Mouse (Mus musculus): ENCODE results near the gene Tax1bp3.

Tax1bp3 gene

DNA sequence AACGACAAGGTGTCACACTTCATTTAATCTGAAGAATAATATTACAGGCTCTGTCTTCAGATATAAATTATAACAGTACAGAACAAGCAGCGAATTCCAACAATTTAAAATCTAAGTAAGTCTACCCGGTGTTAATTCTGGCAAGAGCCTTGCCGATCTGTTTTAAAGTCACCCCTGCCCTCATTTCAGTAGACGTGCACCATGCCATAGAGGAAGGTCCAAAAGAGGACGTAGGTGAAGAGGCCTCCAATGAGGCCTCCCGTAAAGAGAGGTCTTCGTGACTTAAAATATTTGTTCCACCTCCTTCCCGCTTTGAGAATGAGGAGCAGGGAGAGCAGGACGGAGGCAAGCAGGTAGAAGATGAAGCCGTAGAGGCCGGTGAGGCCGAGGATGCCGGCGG, 697 bp upstream of the Tax1bp3 start:
- in situ Hi-C loops (cut with MboI) = no loop called here

- in situ Hi-C loops (cut with MboI) = no loop called here
These were observed 609 bp downstream of the Tax1bp3 start for GRCm38 (mm10) chr11:73177509-73177875.

- in situ Hi-C loops (cut with MboI) = no loop called here
These were observed 1.0 kb downstream of the Tax1bp3 start for GRCm38 (mm10) chr11:73177895-73178294.

- in situ Hi-C loops (cut with MboI) = no loop called here
These were observed 9.2 kb downstream of the Tax1bp3 start for GRCm38 (mm10) chr11:73185872-73186615.

GRCm38 (mm10) chr11:73187231-73187630, 10.3 kb downstream of the Tax1bp3 start:
- in situ Hi-C loops (cut with MboI) = no loop called here

- in situ Hi-C loops (cut with MboI) = no loop called here
These were observed 16.2 kb downstream of the Tax1bp3 start for GRCm38 (mm10) chr11:73193047-73193446.

GRCm38 (mm10) chr11:73194444-73194843, 17.6 kb downstream of the Tax1bp3 start:
- in situ Hi-C loops (cut with MboI) = no loop called here

DNA sequence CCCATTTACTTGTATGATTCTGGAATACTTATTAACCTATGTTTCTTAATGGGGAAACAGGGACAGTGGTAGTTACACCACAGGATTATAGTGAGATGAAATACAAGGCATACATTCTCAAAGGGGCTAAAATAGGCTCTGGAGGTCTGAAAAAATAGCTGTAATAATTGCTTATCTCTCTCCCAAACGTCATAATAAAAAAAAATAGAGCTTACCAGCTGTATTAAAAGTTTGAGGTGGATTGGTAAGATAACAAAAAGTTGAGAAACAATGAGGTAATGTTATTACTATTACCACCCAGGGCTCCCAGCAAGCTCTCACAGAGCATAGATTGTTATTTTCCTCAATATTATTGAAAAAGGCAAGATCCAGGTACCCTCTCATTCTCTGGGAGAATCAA, 21.3 kb downstream of the Tax1bp3 start:
- in situ Hi-C loops (cut with MboI) = no loop called here

- in situ Hi-C loops (cut with MboI) = no loop called here
These were observed 21.8 kb downstream of the Tax1bp3 start, which contains the start of gene Ctns for GRCm38 (mm10) chr11:73198603-73199229. Gene Ctns (minus strand): TSS chr11:73199042.

GRCm38 (mm10) chr11:73199230-73199712, 22.4 kb downstream of the Tax1bp3 start, which contains the start of gene Shpk:
Gene Shpk (plus strand): TSS chr11:73199460.
- in situ Hi-C loops (cut with MboI) = no loop called here

DNA sequence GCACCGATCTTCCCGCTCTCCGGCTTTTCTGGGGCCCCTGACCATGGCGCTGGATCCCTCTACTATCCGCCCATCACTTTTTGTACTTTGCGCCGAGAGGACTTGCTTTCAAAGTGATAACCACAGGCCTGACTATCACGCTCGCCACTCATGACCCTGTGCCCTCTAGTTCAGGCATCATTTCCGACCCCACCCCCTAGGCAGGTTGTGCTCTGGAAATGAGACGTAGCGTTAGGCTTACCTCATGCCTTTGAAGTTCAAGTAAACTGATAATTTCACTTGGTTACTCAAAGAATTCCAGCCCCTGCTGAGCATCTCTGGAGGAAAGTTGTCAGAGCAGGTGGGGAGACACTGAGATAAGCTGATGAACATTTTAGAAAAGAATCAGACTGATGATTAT, 23.0 kb downstream of the Tax1bp3 start:
- in situ Hi-C loops (cut with MboI) = no loop called here

DNA sequence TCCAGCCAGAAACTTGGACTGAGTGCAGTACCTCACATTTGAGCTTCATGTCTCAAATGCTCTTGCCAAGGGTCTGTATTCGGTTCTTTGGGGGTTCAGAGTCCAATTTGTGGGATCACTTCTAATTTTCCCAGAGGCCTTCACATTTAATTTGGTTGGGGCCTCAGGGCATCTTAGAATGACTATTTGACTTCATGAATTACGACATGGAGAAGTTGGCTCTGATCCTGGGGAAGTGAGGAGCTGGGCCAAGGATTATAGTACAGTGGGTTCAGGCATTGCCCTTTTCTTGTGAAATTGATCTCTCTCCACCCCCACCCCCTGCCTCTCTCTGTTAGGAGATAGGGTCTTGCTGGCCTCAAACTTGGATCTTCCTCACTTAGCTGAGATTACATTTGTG, 24.1 kb downstream of the Tax1bp3 start:
- in situ Hi-C loops (cut with MboI) = no loop called here

- in situ Hi-C loops (cut with MboI) = no loop called here
These were observed 24.7 kb downstream of the Tax1bp3 start for GRCm38 (mm10) chr11:73201597-73201996.

GRCm38 (mm10) chr11:73203895-73204294, 27.0 kb downstream of the Tax1bp3 start:
- in situ Hi-C loops (cut with MboI) = no loop called here

GRCm38 (mm10) chr11:73205194-73205593, 28.3 kb downstream of the Tax1bp3 start:
- in situ Hi-C loops (cut with MboI) = no loop called here

- in situ Hi-C loops (cut with MboI) = no loop called here
These were observed 30.7 kb downstream of the Tax1bp3 start for GRCm38 (mm10) chr11:73207621-73208020.

- in situ Hi-C loops (cut with MboI) = no loop called here
These were observed 37.1 kb downstream of the Tax1bp3 start for GRCm38 (mm10) chr11:73213956-73214355.

GRCm38 (mm10) chr11:73219671-73220070, 42.8 kb downstream of the Tax1bp3 start:
- in situ Hi-C loops (cut with MboI) = no loop called here

- in situ Hi-C loops (cut with MboI) = no loop called here
These were observed 43.8 kb downstream of the Tax1bp3 start for GRCm38 (mm10) chr11:73220651-73221050.

DNA sequence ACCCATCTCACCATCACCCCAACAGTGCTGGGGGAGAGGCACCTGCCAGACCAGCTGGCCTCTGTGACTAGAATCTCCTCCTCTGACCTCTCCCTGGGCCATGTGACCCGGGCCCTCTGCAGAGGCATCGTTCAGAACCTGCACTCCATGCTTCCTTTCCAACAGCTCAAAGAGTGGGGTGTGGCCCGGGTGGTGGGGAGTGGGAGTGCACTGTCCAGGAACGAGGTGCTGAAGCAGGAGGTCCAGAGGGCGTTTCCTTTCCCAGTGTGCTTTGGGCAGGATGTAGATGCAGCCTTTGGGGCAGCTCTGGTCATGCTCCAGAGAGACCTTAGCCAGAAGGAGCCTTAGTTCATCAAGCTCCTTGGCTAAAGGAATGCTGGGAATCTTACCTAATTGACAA, 46.0 kb downstream of the Tax1bp3 start:
- in situ Hi-C loops (cut with MboI) = no loop called here

DNA sequence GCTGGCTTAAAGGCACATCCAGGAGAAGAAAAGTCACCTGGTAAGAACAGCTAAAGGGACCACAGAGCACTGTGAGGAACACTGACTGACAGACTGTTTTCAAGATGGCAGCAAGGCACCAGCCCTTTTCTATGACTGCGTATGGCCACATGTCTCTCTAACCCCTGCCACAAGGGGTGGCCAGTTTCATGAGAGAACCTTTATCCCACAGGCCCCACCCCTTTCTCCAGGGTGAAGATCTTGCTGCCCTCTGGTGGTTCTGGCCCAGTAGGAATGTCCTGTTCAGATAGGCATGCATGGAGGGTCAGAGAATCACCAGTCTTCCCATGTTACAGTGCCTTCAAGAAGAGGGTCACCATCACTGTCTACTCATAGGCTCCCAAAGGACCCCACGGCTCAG, 47.1 kb downstream of the Tax1bp3 start:
- in situ Hi-C loops (cut with MboI) = no loop called here

- in situ Hi-C loops (cut with MboI) = no loop called here
These were observed 49.0 kb downstream of the Tax1bp3 start for GRCm38 (mm10) chr11:73225856-73226255.

GRCm38 (mm10) chr11:73228881-73229280, 52.0 kb downstream of the Tax1bp3 start:
- in situ Hi-C loops (cut with MboI) = no loop called here

Data from mature B cell (primary cell).